Mouse (Mus musculus) MEL (cell line): ENCODE results near the gene Eml6. TPM values are rescaled to one million over a fixed set of nuclear protein-coding genes. Genes with fewer than 3 reads are reported as not detected.

ENCODE experiments used
- DNase-seq: peaks from one replicate; pipeline ENCODE4 v3.0.0; 2011; ENCODE audit warnings: low read depth, low spot score
- H3K27ac ChIP-seq: 2 replicates; pipeline ENCODE4 v1.5.1; 2012; ENCODE audit warnings: low read depth, mild to moderate bottlenecking, control low read depth, low read length, moderate library complexity; ENCODE audit not compliant: control insufficient read depth
- H3K27me3 ChIP-seq, 2 experiments: fragments of 150-350 bp in 1 of 2; sonication (generic) in 1 of 2; 2 replicates each; pipeline ENCODE4 v1.6.1; 2012; ENCODE audit warnings: low read length in 2 of 2, mild to moderate bottlenecking in 2 of 2, improper control_type of control experiment in 1 of 2, moderate library complexity in 1 of 2; ENCODE audit not compliant: insufficient read depth in 2 of 2, control insufficient read depth in 1 of 2
- H3K36me3 ChIP-seq, 2 experiments: 2 replicates each; pipeline ENCODE4 v1.6.1; 2012 to 2014; ENCODE audit warnings: low read length in 2 of 2, improper control_type of control experiment in 1 of 2, inconsistent platforms in 1 of 2, mild to moderate bottlenecking in 1 of 2; ENCODE audit not compliant: insufficient read depth in 2 of 2, control insufficient read depth in 1 of 2
- H3K4me1 ChIP-seq, 2 experiments: fragments of 150-350 bp in 1 of 2; sonication (generic) in 1 of 2; 2 replicates each; pipeline ENCODE4 v1.6.1; 2012; ENCODE audit warnings: low read length in 2 of 2, improper control_type of control experiment in 1 of 2, mild to moderate bottlenecking in 1 of 2; ENCODE audit not compliant: insufficient read depth in 2 of 2, control insufficient read depth in 1 of 2
- H3K4me3 ChIP-seq, 2 experiments: fragments of 150-350 bp in 1 of 2; sonication (generic) in 1 of 2; 2 replicates each; pipeline ENCODE4 v1.5.1; 2012; ENCODE audit warnings: low read depth in 2 of 2, low read length in 2 of 2, mild to moderate bottlenecking in 2 of 2, moderate library complexity in 2 of 2, control low read depth in 1 of 2, improper control_type of control experiment in 1 of 2; ENCODE audit not compliant: control insufficient read depth in 1 of 2, insufficient read depth in 1 of 2
- H3K79me2 ChIP-seq: 2 replicates; pipeline ENCODE4 v1.6.1; 2012; ENCODE audit warnings: mild to moderate bottlenecking, low read length, moderate library complexity; ENCODE audit not compliant: control insufficient read depth, poor library complexity, insufficient read depth
- H3K9ac ChIP-seq: 2 replicates; pipeline ENCODE4 v1.6.1; 2012; ENCODE audit warnings: low read depth, mild to moderate bottlenecking, control low read depth, low read length, moderate library complexity; ENCODE audit not compliant: control insufficient read depth, poor library complexity, severe bottlenecking
- H3K9me3 ChIP-seq: fragments of 150-350 bp; sonication (generic); replicated peaks from 2 replicates; pipeline ENCODE4 v1.6.1; 2012; ENCODE audit warnings: mild to moderate bottlenecking, low read length, improper control_type of control experiment, moderate library complexity; ENCODE audit not compliant: insufficient read depth
- CHD1 ChIP-seq: IDR thresholded peaks from 2 replicates; pipeline ENCODE4 v1.6.1; 2012; ENCODE audit warnings: low read depth, mild to moderate bottlenecking, inconsistent platforms, low read length, improper control_type of control experiment
- CHD2 ChIP-seq: IDR thresholded peaks from 2 replicates; pipeline ENCODE4 v1.6.1; 2011; ENCODE audit warnings: low read length, improper control_type of control experiment
- CTCF ChIP-seq, 3 experiments: IDR thresholded peaks in 2 of 3; conservative IDR thresholded peaks in 1 of 3; 2 replicates each; pipeline ENCODE4 v1.5.1; 2011 to 2012; ENCODE audit warnings: low read length in 3 of 3, low read depth in 2 of 3, mild to moderate bottlenecking in 2 of 3, improper control_type of control experiment in 1 of 3, inconsistent platforms in 1 of 3, mixed read lengths in 1 of 3, moderate library complexity in 1 of 3; ENCODE audit not compliant: control insufficient read depth in 1 of 3, insufficient read depth in 1 of 3, poor library complexity in 1 of 3, severe bottlenecking in 1 of 3
- GABPA ChIP-seq: IDR thresholded peaks from 2 replicates; pipeline ENCODE4 v1.6.1; 2012; ENCODE audit warnings: low read depth, mild to moderate bottlenecking, inconsistent platforms, low read length, improper control_type of control experiment, moderate library complexity
- GATA1 ChIP-seq: IDR thresholded peaks from 2 replicates; pipeline ENCODE4 v1.6.1; 2011; ENCODE audit warnings: low read depth, low read length, improper control_type of control experiment
- HCFC1 ChIP-seq: IDR thresholded peaks from 2 replicates; pipeline ENCODE4 v1.6.1; 2012; ENCODE audit warnings: low read depth, mild to moderate bottlenecking, inconsistent platforms, low read length, improper control_type of control experiment, moderate library complexity
- JUND ChIP-seq: IDR thresholded peaks from 2 replicates; pipeline ENCODE4 v1.6.1; 2011; ENCODE audit warnings: low read depth, mild to moderate bottlenecking, improper control_type of control experiment, low read length
- KAT2A ChIP-seq: conservative IDR thresholded peaks from 2 replicates; pipeline ENCODE4 v1.6.1; 2012; ENCODE audit warnings: low read depth, low read length, improper control_type of control experiment, inconsistent platforms
- MAFK ChIP-seq: IDR thresholded peaks from 2 replicates; pipeline ENCODE4 v1.6.1; 2011; ENCODE audit warnings: low read depth, mild to moderate bottlenecking, low read length, improper control_type of control experiment, borderline replicate concordance
- MXI1 ChIP-seq: IDR thresholded peaks from 2 replicates; pipeline ENCODE4 v1.6.1; 2011; ENCODE audit warnings: mild to moderate bottlenecking, low read depth, low read length, improper control_type of control experiment
- MYC ChIP-seq: IDR thresholded peaks from 2 replicates; pipeline ENCODE4 v1.6.1; 2011; ENCODE audit warnings: low read depth, mild to moderate bottlenecking, low read length, improper control_type of control experiment, moderate library complexity
- NRF1 ChIP-seq: IDR thresholded peaks from 2 replicates; pipeline ENCODE4 v1.6.1; 2014; ENCODE audit warnings: low read depth, mild to moderate bottlenecking, inconsistent platforms, low read length, improper control_type of control experiment, moderate library complexity; ENCODE audit not compliant: poor library complexity, insufficient read depth, severe bottlenecking
- POLR2A ChIP-seq, 2 experiments: IDR thresholded peaks; 2 replicates each; pipeline ENCODE4 v1.6.1; 2011 to 2012; ENCODE audit warnings: low read length in 2 of 2, mild to moderate bottlenecking in 2 of 2, control low read depth in 1 of 2, improper control_type of control experiment in 1 of 2, low read depth in 1 of 2, moderate library complexity in 1 of 2; ENCODE audit not compliant: control insufficient read depth in 1 of 2, insufficient read depth in 1 of 2, poor library complexity in 1 of 2
- POLR2AphosphoS5 ChIP-seq: IDR thresholded peaks from 2 replicates; pipeline ENCODE4 v1.6.1; 2012; ENCODE audit warnings: low read depth, borderline replicate concordance, mild to moderate bottlenecking, inconsistent platforms, low read length, moderate library complexity, mixed read lengths
- RAD21 ChIP-seq: IDR thresholded peaks from 2 replicates; pipeline ENCODE4 v1.6.1; 2011; ENCODE audit warnings: mild to moderate bottlenecking, low read depth, low read length, improper control_type of control experiment
- SMC3 ChIP-seq: IDR thresholded peaks from 2 replicates; pipeline ENCODE4 v1.6.1; 2011; ENCODE audit warnings: low read depth, low read length, improper control_type of control experiment
- TAL1 ChIP-seq: IDR thresholded peaks from 2 replicates; pipeline ENCODE4 v1.6.1; 2012; ENCODE audit warnings: mild to moderate bottlenecking, inconsistent platforms, low read length, moderate library complexity, mixed read lengths
- TBP ChIP-seq: IDR thresholded peaks from 2 replicates; pipeline ENCODE4 v1.8.0; 2011; ENCODE audit warnings: low read depth, low read length, improper control_type of control experiment
- TCF12 ChIP-seq: IDR thresholded peaks from 2 replicates; pipeline ENCODE4 v1.6.1; 2014; ENCODE audit warnings: low read depth, mild to moderate bottlenecking, inconsistent platforms, low read length, improper control_type of control experiment, moderate library complexity
- USF2 ChIP-seq, 2 experiments: IDR thresholded peaks; 2 replicates each; pipeline ENCODE4 v1.6.1; 2011 to 2012; ENCODE audit warnings: improper control_type of control experiment in 2 of 2, low read length in 2 of 2, borderline replicate concordance in 1 of 2, inconsistent platforms in 1 of 2, low read depth in 1 of 2, mild to moderate bottlenecking in 1 of 2; ENCODE audit not compliant: insufficient read depth in 1 of 2
- ZC3H11A ChIP-seq: IDR thresholded peaks from 2 replicates; pipeline ENCODE4 v1.6.1; 2012; ENCODE audit warnings: low read depth, mild to moderate bottlenecking, inconsistent platforms, low read length, improper control_type of control experiment
- ZMIZ1 ChIP-seq: IDR thresholded peaks from 2 replicates; pipeline ENCODE4 v1.6.1; 2012; ENCODE audit warnings: low read depth, mild to moderate bottlenecking, inconsistent platforms, low read length, improper control_type of control experiment, moderate library complexity
- ZNF384 ChIP-seq: IDR thresholded peaks from 2 replicates; pipeline ENCODE4 v1.6.1; 2012; ENCODE audit warnings: low read depth, mild to moderate bottlenecking, inconsistent platforms, low read length, improper control_type of control experiment
- polyA plus RNA-seq, 2 experiments: library from polyadenylated mRNA; stranded (reverse) in 1 of 2; unstranded in 1 of 2; fragments of >175 nt in 1 of 2; fragments of >200 nt in 1 of 2; gene quantifications; 2 replicates each; pipeline versions ENCODE4 v1.2.1 to v1.2.4; 2012; ENCODE audit warnings: low replicate concordance in 2 of 2, low read depth in 1 of 2; ENCODE audit not compliant: insufficient read length in 2 of 2, insufficient read depth in 1 of 2, missing spikeins in 1 of 2
- total RNA-seq: library from RNA; depleted of rRNA; stranded (reverse); fragments of 300-350 nt; gene quantifications from 2 replicates; pipeline ENCODE4 v1.2.3, GENCODE M21; 2012

The Eml6 gene
- total and polyA plus RNA-seq, 3 experiments: 2.7 to 2.8 TPM; not detected in 1

DNA sequence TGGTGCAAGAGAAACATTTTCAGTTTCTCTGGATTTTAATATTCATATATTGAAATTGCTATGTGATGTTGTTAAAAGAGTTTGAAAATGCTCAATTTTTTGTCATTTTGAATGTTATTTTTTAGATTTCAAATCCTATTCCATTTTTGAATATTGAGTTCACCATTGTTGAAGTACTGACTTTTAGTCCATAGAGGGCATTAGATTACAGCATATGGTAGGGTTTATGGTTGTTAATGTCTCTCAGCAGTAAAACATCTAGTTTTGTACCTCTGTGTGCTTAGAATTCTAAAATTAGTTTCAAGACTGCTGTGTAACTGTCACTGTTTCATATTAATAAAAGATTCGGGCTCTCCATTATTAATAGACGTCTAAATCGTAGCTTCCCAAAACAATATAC, 310.3 kb downstream of the Eml6 start:
- Histone ChIP-seq H3K9ac (no peak overlapping the region), H3K4me1 (no peaks in the 10 kb centered on the region; a peak in 1 of 4 replicates), H3K79me2 (peaks cover 4% of the 10 kb centered on the region), H3K27ac (no peak overlapping the region), H3K27me3 (no peaks in the 10 kb centered on the region), H3K9me3 (no peaks in the 10 kb centered on the region), H3K4me3 (no peak overlapping the region), H3K36me3 (peaks cover 0 to 4% of the 10 kb centered on the region in 2 experiments; a peak in 1 of 4 replicates)
- DNase-seq: no peak
- TF ChIP-seq GATA1 (no peak), MAFK (no peak), TBP (no peak), TCF12 (no peak), JUND (no peak), CTCF (IDR thresholded peaks at IDR 0.05 in 2 of 3, conservative IDR thresholded peaks at IDR 0.05 in 1 of 3; ENCODE audit: control insufficient read depth in 1 of 3, insufficient read depth in 1 of 3, low read depth in 2 of 3, low read length in 3 of 3, poor library complexity in 1 of 3, severe bottlenecking in 1 of 3) (peak in 2 of 3 experiments; percentile 6 to 63; a peak in 2 of 6 replicates), NRF1 (no peak), ZMIZ1 (no peak), SMC3 (peak; percentile 59), MXI1 (no peak), MYC (0 out of 2 replicates have a peak, but pooled peaks have one; percentile 20), ZC3H11A (peak; percentile 54), RAD21 (peak; percentile 76)

- TF ChIP-seq CHD2: no peak
- TF ChIP-seq CHD1: no peak
- TF ChIP-seq ZNF384: no peak
- TF ChIP-seq HCFC1: no peak
- TF ChIP-seq POLR2A (IDR thresholded peaks at IDR 0.05; ENCODE audit: control insufficient read depth in 1 of 2, insufficient read depth in 1 of 2, low read depth in 1 of 2, low read length in 2 of 2, poor library complexity in 1 of 2): no peak
- peak; percentile 9 to 71 (median 15); a peak in 3 of 6 replicates for TF ChIP-seq CTCF (IDR thresholded peaks at IDR 0.05 in 2 of 3, conservative IDR thresholded peaks at IDR 0.05 in 1 of 3; ENCODE audit: control insufficient read depth in 1 of 3, insufficient read depth in 1 of 3, low read depth in 2 of 3, low read length in 3 of 3, poor library complexity in 1 of 3, severe bottlenecking in 1 of 3)
- TF ChIP-seq GABPA: no peak
- no peak for TF ChIP-seq KAT2A
- peak; percentile 73 for TF ChIP-seq RAD21
- TF ChIP-seq POLR2AphosphoS5: no peak
- peak; percentile 71 for TF ChIP-seq SMC3
- no peak for TF ChIP-seq TCF12
- TF ChIP-seq ZC3H11A: peak; percentile 43; the same call in 1 of the 2 replicates
- no peak for TF ChIP-seq USF2 (IDR thresholded peaks at IDR 0.05; ENCODE audit: borderline replicate concordance in 1 of 2, insufficient read depth in 1 of 2, low read depth in 1 of 2, low read length in 2 of 2)
- no peak for TF ChIP-seq TAL1
- TF ChIP-seq, all 39 proteins: peak for 4
- Histone ChIP-seq H3K4me1 (peaks cover 0 to 2% of the 10 kb centered on the region in 2 experiments; a peak in 3 of 4 replicates), H3K9me3 (no peaks in the 10 kb centered on the region), H3K9ac (no peak overlapping the region), H3K27me3 (no peaks in the 10 kb centered on the region), H3K4me3 (no peak overlapping the region), H3K36me3 (peaks cover 0 to 8% of the 10 kb centered on the region in 2 experiments; a peak in 1 of 4 replicates), H3K27ac (no peak overlapping the region), H3K79me2 (peaks cover 4% of the 10 kb centered on the region)
- peak; percentile 54 for DNase-seq
Observed at GRCm38 (mm10) chr11:29714789-29715188, 311.0 kb downstream of the Eml6 start.
